Mouse (Mus musculus) embryonic fibroblast, embryonic 13.5 days (primary cell): ENCODE measurements at regions not wholly inside any gene's neighbourhood (a gene's known extent, or its start where the extent isn't known, plus 50 kb on each side); places are given as distances from the start of the nearest gene placed in this dataset.

Source experiments
- CTCF ChIP-seq: IDR thresholded peaks from 2 replicates; pipeline ENCODE4 v1.5.1; 2011; ENCODE audit warnings: mild to moderate bottlenecking, control low read depth, low read length, moderate library complexity, borderline replicate concordance; ENCODE audit not compliant: insufficient read depth
- POLR2A ChIP-seq: IDR thresholded peaks from 2 replicates; pipeline ENCODE4 v1.6.1; 2011; ENCODE audit warnings: low read depth, mild to moderate bottlenecking, control low read depth, low read length, moderate library complexity

DNA sequence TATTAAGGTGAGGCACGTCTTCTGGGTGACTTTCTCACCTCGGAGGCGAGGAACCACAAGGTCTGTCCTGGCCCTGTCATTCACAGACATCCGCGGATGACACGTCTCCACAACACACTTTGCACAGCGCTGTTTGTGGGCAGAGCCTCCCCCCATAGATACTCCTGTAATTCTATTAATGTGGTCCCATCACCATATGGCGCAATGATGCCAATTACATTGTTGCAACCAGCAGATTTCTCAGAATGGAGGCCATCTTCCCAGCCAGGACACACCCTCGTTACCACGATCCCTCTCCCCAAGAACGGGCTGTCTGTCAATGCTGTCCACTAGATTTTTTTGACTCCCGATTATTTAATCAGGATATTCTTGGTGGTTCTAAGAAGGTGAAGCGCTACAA lies 365.9 kb downstream of the Vrk1 start:
- TF ChIP-seq POLR2A (no peak), CTCF (no peak)
